Mouse (Mus musculus) myocyte (in vitro differentiated cells): ENCODE results near the gene Adamts17.

Experiments
- E2F4 ChIP-seq: IDR thresholded peaks from one replicate; pipeline ENCODE4 v1.6.1; 2011; ENCODE audit warnings: mild to moderate bottlenecking, control low read depth, moderate library complexity; ENCODE audit not compliant: insufficient read depth
- POLR2A ChIP-seq: IDR thresholded peaks from one replicate; pipeline ENCODE4 v1.6.1; 2011; ENCODE audit warnings: low read depth, mild to moderate bottlenecking, control low read depth, moderate library complexity; ENCODE audit not compliant: insufficient read length
- REST ChIP-seq: IDR thresholded peaks from one replicate; pipeline ENCODE4 v1.6.1; 2011; ENCODE audit warnings: mild to moderate bottlenecking, control low read depth, moderate library complexity; ENCODE audit not compliant: insufficient read depth, insufficient read length

GRCm38 (mm10) chr7:67142347-67143015 lies 302.9 kb downstream of the Adamts17 start:
- TF ChIP-seq POLR2A = no peak
- TF ChIP-seq REST = no peak
- no peak for TF ChIP-seq E2F4
